Mouse (Mus musculus): ENCODE data around the gene Saa1. TPM values are rescaled to one million over a fixed set of nuclear protein-coding genes. Genes with fewer than 3 reads are reported as not detected.
"Not testable (repeated sequence)": the region's sequence is repeated elsewhere in the genome, so short reads cannot be mapped to it uniquely, and the experiment has no call there.

Saa1 gene
- not detected in 2 replicates for polyA plus RNA-seq (2012; rRNA removed)

- not testable (repeated sequence) for H3K4me3 ChIP-seq (ENCODE audit: insufficient read depth, low read depth, low read length); H3K27me3 ChIP-seq (replicated peaks; ENCODE audit: control insufficient read depth, insufficient read depth, low read length); H3K27ac ChIP-seq (ENCODE audit: insufficient read depth, low read depth, low read length); H3K4me1 ChIP-seq (ENCODE audit: control insufficient read depth, insufficient read depth, low read length); DNase-seq; H3K36me3 ChIP-seq (ENCODE audit: control insufficient read depth, insufficient read depth, low read length)
- 50% methylated on average over 3 of the region's 3 CpGs for WGBS
Observed at GRCm38 (mm10) chr7:46742880-46743279, at the start of gene Saa1. Gene Saa1 (minus strand): TSS chr7:46742980.

GRCm38 (mm10) chr7:46789177-46789849, 46.5 kb upstream of the Saa1 start:
- H3K27me3 ChIP-seq (replicated peaks; ENCODE audit: control insufficient read depth, insufficient read depth, low read length), result no peaks in the 10 kb centered on the region
- no peaks in the 10 kb centered on the region for H3K4me1 ChIP-seq (ENCODE audit: control insufficient read depth, insufficient read depth, low read length)
- no peak for DNase-seq
- peaks cover 14% of the 10 kb centered on the region for H3K36me3 ChIP-seq (ENCODE audit: control insufficient read depth, insufficient read depth, low read length)
- no peak overlapping the region for H3K4me3 ChIP-seq (ENCODE audit: insufficient read depth, low read depth, low read length)
- WGBS, result 79% methylated on average over 5 of the region's 5 CpGs
- no peak overlapping the region for H3K27ac ChIP-seq (ENCODE audit: insufficient read depth, low read depth, low read length)
- TF ChIP-seq POLR2A (IDR thresholded peaks at IDR 0.05; ENCODE audit: low read depth, low read length) (no peak), CTCF (conservative IDR thresholded peaks at IDR 0.05; ENCODE audit: insufficient read depth, insufficient read length, low read depth, low read length) (no peak)

GRCm38 (mm10) chr7:46770706-46771105, 27.9 kb upstream of the Saa1 start:
- no peaks in the 10 kb centered on the region for H3K4me1 ChIP-seq (ENCODE audit: control insufficient read depth, insufficient read depth, low read length)
- TF ChIP-seq CTCF (conservative IDR thresholded peaks at IDR 0.05; ENCODE audit: insufficient read depth, insufficient read length, low read depth, low read length), result peak; percentile 98
- no peak for TF ChIP-seq POLR2A (IDR thresholded peaks at IDR 0.05; ENCODE audit: low read depth, low read length)
- H3K27me3 ChIP-seq (replicated peaks; ENCODE audit: control insufficient read depth, insufficient read depth, low read length), result no peaks in the 10 kb centered on the region
- H3K27ac ChIP-seq (ENCODE audit: insufficient read depth, low read depth, low read length), result no peak overlapping the region
- H3K36me3 ChIP-seq (ENCODE audit: control insufficient read depth, insufficient read depth, low read length), result peaks cover 11% of the 10 kb centered on the region
- H3K4me3 ChIP-seq (ENCODE audit: insufficient read depth, low read depth, low read length), result no peak overlapping the region
- 56% methylated on average over 4 of the region's 4 CpGs for WGBS
- DNase-seq, result peak; percentile 64

GRCm38 (mm10) chr7:46768451-46768850, 25.7 kb upstream of the Saa1 start:
- H3K4me3 ChIP-seq (ENCODE audit: insufficient read depth, low read depth, low read length), result no peak overlapping the region
- H3K27me3 ChIP-seq (replicated peaks; ENCODE audit: control insufficient read depth, insufficient read depth, low read length), result no peaks in the 10 kb centered on the region
- WGBS, result 92% methylated on average over 7 of the region's 7 CpGs
- H3K36me3 ChIP-seq (ENCODE audit: control insufficient read depth, insufficient read depth, low read length), result peaks cover 11% of the 10 kb centered on the region
- no peak for DNase-seq
- H3K27ac ChIP-seq (ENCODE audit: insufficient read depth, low read depth, low read length), result no peak overlapping the region
- H3K4me1 ChIP-seq (ENCODE audit: control insufficient read depth, insufficient read depth, low read length), result no peaks in the 10 kb centered on the region
- TF ChIP-seq CTCF (conservative IDR thresholded peaks at IDR 0.05; ENCODE audit: insufficient read depth, insufficient read length, low read depth, low read length) (no peak), POLR2A (IDR thresholded peaks at IDR 0.05; ENCODE audit: low read depth, low read length) (no peak)

- Histone ChIP-seq H3K27ac (ENCODE audit: insufficient read depth, low read depth, low read length) (no peak overlapping the region), H3K4me3 (ENCODE audit: insufficient read depth, low read depth, low read length) (no peak overlapping the region), H3K4me1 (ENCODE audit: control insufficient read depth, insufficient read depth, low read length) (no peaks in the 10 kb centered on the region), H3K27me3 (replicated peaks; ENCODE audit: control insufficient read depth, insufficient read depth, low read length) (no peaks in the 10 kb centered on the region), H3K36me3 (ENCODE audit: control insufficient read depth, insufficient read depth, low read length) (peaks cover 11% of the 10 kb centered on the region)
- no peak for TF ChIP-seq CTCF (conservative IDR thresholded peaks at IDR 0.05; ENCODE audit: insufficient read depth, insufficient read length, low read depth, low read length)
- no peak for TF ChIP-seq POLR2A (IDR thresholded peaks at IDR 0.05; ENCODE audit: low read depth, low read length)
- no peak for DNase-seq
Observed at GRCm38 (mm10) chr7:46767371-46767770, 24.6 kb upstream of the Saa1 start.

- WGBS, result 95% methylated on average over 8 of the region's 8 CpGs
- peaks cover 13% of the 10 kb centered on the region for H3K36me3 ChIP-seq (ENCODE audit: control insufficient read depth, insufficient read depth, low read length)
Observed at GRCm38 (mm10) chr7:46764672-46765071, 21.9 kb upstream of the Saa1 start.

GRCm38 (mm10) chr7:46762601-46763000, 19.8 kb upstream of the Saa1 start:
- Histone ChIP-seq H3K27ac (ENCODE audit: insufficient read depth, low read depth, low read length) (no peak overlapping the region), H3K36me3 (ENCODE audit: control insufficient read depth, insufficient read depth, low read length) (peaks cover 2% of the 10 kb centered on the region), H3K27me3 (replicated peaks; ENCODE audit: control insufficient read depth, insufficient read depth, low read length) (no peaks in the 10 kb centered on the region), H3K4me1 (ENCODE audit: control insufficient read depth, insufficient read depth, low read length) (no peaks in the 10 kb centered on the region), H3K4me3 (ENCODE audit: insufficient read depth, low read depth, low read length) (no peak overlapping the region)
- WGBS, result 73% methylated on average over 5 of the region's 5 CpGs
- no peak for DNase-seq
- TF ChIP-seq POLR2A (IDR thresholded peaks at IDR 0.05; ENCODE audit: low read depth, low read length) (no peak), CTCF (conservative IDR thresholded peaks at IDR 0.05; ENCODE audit: insufficient read depth, insufficient read length, low read depth, low read length) (no peak)

More at GRCm38 (mm10) chr7:46764672-46765071, 21.9 kb upstream of the Saa1 start:
- no peak overlapping the region for H3K27ac ChIP-seq (ENCODE audit: insufficient read depth, low read depth, low read length)
- H3K4me3 ChIP-seq (ENCODE audit: insufficient read depth, low read depth, low read length), result no peak overlapping the region
- no peaks in the 10 kb centered on the region for H3K27me3 ChIP-seq (replicated peaks; ENCODE audit: control insufficient read depth, insufficient read depth, low read length)
- H3K4me1 ChIP-seq (ENCODE audit: control insufficient read depth, insufficient read depth, low read length), result no peaks in the 10 kb centered on the region
- TF ChIP-seq POLR2A (IDR thresholded peaks at IDR 0.05; ENCODE audit: low read depth, low read length) (no peak), CTCF (conservative IDR thresholded peaks at IDR 0.05; ENCODE audit: insufficient read depth, insufficient read length, low read depth, low read length) (no peak)
- DNase-seq, result no peak

Data from kidney, adult 2 months (tissue).